Mouse (Mus musculus): ENCODE data around the gene Zdhhc13. TPM values are rescaled to one million over a fixed set of nuclear protein-coding genes. Genes with fewer than 3 reads are reported as not detected.

Gene Zdhhc13
- 10 to 100 TPM; 19.0 to 25.9 TPM for polyA plus RNA-seq (2017; shearing (Covaris generic))

GRCm38 (mm10) chr7:48788851-48789572, at the start of gene Zdhhc13:
Gene Zdhhc13, plus strand, starts transcription at chr7:48789003.
- peak; percentile 98 for ATAC-seq

- peak; percentile 83 for ATAC-seq
Measured at GRCm38 (mm10) chr7:48749298-48750163, 39.3 kb upstream of the Zdhhc13 start.

- no peak for ATAC-seq
Measured at GRCm38 (mm10) chr7:48750164-48750809, 38.5 kb upstream of the Zdhhc13 start.

GRCm38 (mm10) chr7:48751222-48751621, 37.6 kb upstream of the Zdhhc13 start:
- no peak for ATAC-seq

GRCm38 (mm10) chr7:48754415-48754974, 34.3 kb upstream of the Zdhhc13 start:
- no peak for ATAC-seq

GRCm38 (mm10) chr7:48755825-48756224, 33.0 kb upstream of the Zdhhc13 start:
- no peak for ATAC-seq

GRCm38 (mm10) chr7:48756306-48756931, 32.4 kb upstream of the Zdhhc13 start:
- no peak for ATAC-seq

- ATAC-seq = no peak
Measured at GRCm38 (mm10) chr7:48758083-48758482, 30.7 kb upstream of the Zdhhc13 start.

GRCm38 (mm10) chr7:48760789-48761188, 28.0 kb upstream of the Zdhhc13 start:
- no peak for ATAC-seq

GRCm38 (mm10) chr7:48762289-48762688, 26.5 kb upstream of the Zdhhc13 start:
- no peak for ATAC-seq

GRCm38 (mm10) chr7:48762721-48763120, 26.1 kb upstream of the Zdhhc13 start:
- no peak for ATAC-seq

- no peak for ATAC-seq
Measured at GRCm38 (mm10) chr7:48765959-48766358, 22.8 kb upstream of the Zdhhc13 start.

- ATAC-seq = no peak
Measured at GRCm38 (mm10) chr7:48769721-48770120, 19.1 kb upstream of the Zdhhc13 start.

GRCm38 (mm10) chr7:48772060-48772734, 16.6 kb upstream of the Zdhhc13 start:
- ATAC-seq = no peak

- no peak for ATAC-seq
Measured at GRCm38 (mm10) chr7:48773333-48773732, 15.5 kb upstream of the Zdhhc13 start.

- ATAC-seq = no peak
Measured at GRCm38 (mm10) chr7:48774633-48775032, 14.2 kb upstream of the Zdhhc13 start.

GRCm38 (mm10) chr7:48775436-48775835, 13.4 kb upstream of the Zdhhc13 start:
- ATAC-seq = no peak

- ATAC-seq = no peak
Measured at GRCm38 (mm10) chr7:48777721-48778504, 10.9 kb upstream of the Zdhhc13 start.

GRCm38 (mm10) chr7:48779110-48779509, 9.7 kb upstream of the Zdhhc13 start:
- ATAC-seq = no peak

GRCm38 (mm10) chr7:48782432-48782831, 6.4 kb upstream of the Zdhhc13 start:
- ATAC-seq = no peak

Measured in activated CD4-positive, CD25-positive, alpha-beta regulatory T cell, adult 4 months (primary cell).